Mouse (Mus musculus) lung, embryonic 16.5 days (tissue): ENCODE results near the gene Mast4. TPM values are rescaled to one million over a fixed set of nuclear protein-coding genes. Genes with fewer than 3 reads are reported as not detected.

ENCODE experiments used
- ATAC-seq: fragments of 200-750 bp; cut with Nextera tagmentation; 2 replicates; pipeline ENCODE4 v1.8.0; 2017; ENCODE audit warnings: low read depth, mild to moderate bottlenecking, moderate library complexity
- H3K27ac ChIP-seq: fragments of 300-500 bp; sonication (generic); 2 replicates; pipeline ENCODE4 v1.5.1; 2014; ENCODE audit warnings: mild to moderate bottlenecking, control low read depth, low read length
- H3K27me3 ChIP-seq: fragments of 300-500 bp; sonication (generic); 2 replicates; pipeline ENCODE4 v1.6.1; 2014; ENCODE audit warnings: low read depth, low read length, mixed read lengths; ENCODE audit not compliant: control insufficient read depth, insufficient read depth
- H3K36me3 ChIP-seq: fragments of 300-500 bp; sonication (generic); 2 replicates; pipeline ENCODE4 v1.6.1; 2014; ENCODE audit warnings: low read length; ENCODE audit not compliant: control insufficient read depth, insufficient read depth
- H3K4me1 ChIP-seq: fragments of 300-500 bp; sonication (generic); replicated peaks from 2 replicates; pipeline ENCODE4 v1.6.1; 2014; ENCODE audit warnings: low read length, mixed read lengths; ENCODE audit not compliant: control insufficient read depth, insufficient read depth
- H3K4me2 ChIP-seq: fragments of 300-500 bp; sonication (generic); 2 replicates; pipeline ENCODE4 v1.6.1; 2014; ENCODE audit warnings: low read depth, low read length, control low read depth
- H3K4me3 ChIP-seq: fragments of 300-500 bp; sonication (generic); 2 replicates; pipeline ENCODE4 v1.5.1; 2014; ENCODE audit warnings: mild to moderate bottlenecking, low read length, control low read depth
- H3K9ac ChIP-seq: fragments of 300-500 bp; sonication (generic); 2 replicates; pipeline ENCODE4 v1.6.1; 2014; ENCODE audit warnings: low read length, control low read depth
- H3K9me3 ChIP-seq: fragments of 300-500 bp; sonication (generic); 2 replicates; pipeline ENCODE4 v1.6.1; 2016; ENCODE audit warnings: low read length; ENCODE audit not compliant: control insufficient read depth
- WGBS: fragments of 180-500 bp; shearing (Covaris S2); extraction: QIAGEN DNeasy Blood & Tissue Kit; methylation state at CpG from one replicate; pipeline ENCODE4 v1.1.7; 2014; 5-methylcytosine and 5-hydroxymethylcytosine counted together
- polyA plus RNA-seq: library from polyadenylated mRNA; unstranded; fragments of >200 nt; fragmentation: Nextera tagmentation; extraction: Ambion mirVana; gene quantifications from 2 replicates; pipeline ENCODE4 v1.2.1, GENCODE M21; 2015

The Mast4 gene
- polyA plus RNA-seq, 1 experiment from 2014 or later = 30.2 TPM

DNA sequence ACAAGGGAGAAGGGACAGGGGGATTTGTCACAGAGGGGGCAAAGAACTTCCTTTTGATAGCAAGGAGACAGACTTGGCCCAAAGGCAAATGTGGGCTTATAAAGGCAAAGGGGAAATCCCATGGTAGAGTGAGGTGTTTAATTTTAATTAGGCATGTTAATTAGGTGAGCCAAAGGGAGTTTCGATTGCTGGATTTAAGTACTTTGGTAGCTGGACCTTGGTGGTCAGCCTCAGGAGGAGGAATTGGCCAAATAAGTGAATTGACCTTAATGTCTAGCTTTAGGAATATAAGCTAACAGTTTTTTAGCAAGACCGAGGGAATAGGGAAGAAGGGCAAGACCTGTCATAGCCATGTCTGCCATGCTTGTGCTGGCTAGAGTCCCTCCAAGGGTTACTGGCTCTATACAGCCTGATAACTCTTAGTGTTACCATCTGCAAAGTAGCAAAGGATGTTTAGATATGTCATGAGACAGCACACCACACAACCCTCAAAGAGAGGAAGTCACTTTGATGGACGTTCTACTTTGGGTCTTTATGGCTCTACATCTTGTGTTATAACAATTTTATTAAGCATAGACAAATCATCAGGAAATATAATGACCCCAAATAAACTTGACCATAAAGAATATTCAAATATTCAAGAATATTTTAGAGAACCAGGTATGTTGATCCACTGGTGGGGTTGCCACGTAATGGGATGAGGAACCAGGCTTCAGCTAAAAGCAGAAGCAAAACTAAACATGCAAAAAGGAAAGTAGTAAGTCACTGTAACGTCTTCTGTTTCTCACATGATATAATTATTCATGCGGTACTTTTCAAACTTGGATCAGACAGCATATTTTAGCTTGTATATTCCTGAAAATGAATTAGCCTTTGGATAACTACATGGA lies 644.9 kb downstream of the Mast4 start:
- no peak overlapping the region for H3K27ac ChIP-seq
- H3K4me3 ChIP-seq = no peak overlapping the region
- H3K27me3 ChIP-seq = no peaks in the 10 kb centered on the region
- no peak overlapping the region for H3K9ac ChIP-seq
- no peaks in the 10 kb centered on the region for H3K9me3 ChIP-seq
- no peak for ATAC-seq
- H3K4me1 ChIP-seq = 0 out of 2 replicates have a peak, but pooled peaks cover 4% of the 10 kb centered on the region
- no peak overlapping the region for H3K4me2 ChIP-seq
- WGBS = 80% methylated on average over 6 of the region's 6 CpGs
- no peaks in the 10 kb centered on the region for H3K36me3 ChIP-seq

DNA sequence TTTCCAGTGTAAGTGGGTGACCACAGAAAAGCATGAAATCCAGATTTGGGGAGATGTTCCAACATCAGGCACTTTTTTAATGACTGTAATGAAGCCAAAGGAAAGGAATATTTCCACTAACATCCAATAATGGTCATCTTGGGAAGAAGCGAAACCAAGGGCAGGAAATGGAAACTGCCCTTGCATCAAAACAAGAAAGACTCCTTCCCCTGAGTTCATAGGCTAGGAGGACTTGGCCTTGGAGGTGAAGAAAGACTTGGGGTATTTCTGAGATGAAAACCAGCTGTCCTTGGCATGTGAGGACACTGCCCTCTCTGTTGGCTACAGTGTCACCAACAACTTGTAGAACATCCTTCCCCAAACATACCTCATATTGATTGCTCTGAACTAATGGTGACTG lies 646.2 kb downstream of the Mast4 start:
- H3K9ac ChIP-seq = no peak overlapping the region
- H3K36me3 ChIP-seq = no peaks in the 10 kb centered on the region
- no peak overlapping the region for H3K27ac ChIP-seq
- no peak overlapping the region for H3K4me3 ChIP-seq
- WGBS = 85% methylated on average over 1 of the region's 1 CpGs
- H3K9me3 ChIP-seq = no peaks in the 10 kb centered on the region
- H3K4me1 ChIP-seq = 0 out of 2 replicates have a peak, but pooled peaks cover 1% of the 10 kb centered on the region
- no peaks in the 10 kb centered on the region for H3K27me3 ChIP-seq
- no peak overlapping the region for H3K4me2 ChIP-seq
- ATAC-seq = no peak

DNA sequence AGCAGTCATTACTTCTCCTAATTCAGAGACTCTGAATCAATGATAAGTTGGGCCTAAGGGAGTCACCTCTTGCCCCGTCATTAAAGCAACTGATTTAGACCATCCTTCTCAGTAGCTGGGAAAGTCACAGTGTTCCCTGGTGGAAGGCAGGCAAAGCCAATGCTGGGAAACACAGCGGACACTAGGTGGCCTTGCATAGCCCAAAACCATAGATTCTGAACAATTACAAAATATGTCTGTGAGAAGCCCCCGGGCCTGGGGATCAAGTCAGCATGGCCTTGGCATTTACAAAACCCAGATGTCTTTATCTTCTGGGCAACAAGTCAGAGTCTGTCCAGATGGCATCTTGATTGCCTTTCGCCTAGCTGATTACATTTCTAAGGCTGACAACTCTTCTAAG lies 649.4 kb downstream of the Mast4 start:
- 76% methylated on average over 4 of the region's 4 CpGs for WGBS
- Histone ChIP-seq H3K9ac (no peak overlapping the region), H3K4me1 (no peaks in the 10 kb centered on the region)

More for the DNA sequence above, 649.4 kb downstream of the Mast4 start:
- Histone ChIP-seq H3K4me2 (no peak overlapping the region), H3K36me3 (no peaks in the 10 kb centered on the region), H3K9me3 (no peaks in the 10 kb centered on the region), H3K27me3 (no peaks in the 10 kb centered on the region), H3K4me3 (no peak overlapping the region), H3K27ac (no peak overlapping the region)
- ATAC-seq = no peak
